8 mouse cellular contexts compared by ENCODE assay signal in genomic region chr2:32693282-32693681, GRCm38 (mm10). TPM values are rescaled to one million over a fixed set of nuclear protein-coding genes. Genes with fewer than 3 reads are reported as not detected.
DNase-seq lines count a peak whose midpoint lies in the region; ATAC-seq and TF ChIP-seq lines count a peak whose summit lies in the region.

No protein-coding gene starts in this region.

- TF ChIP-seq POLR2A in heart, adult 2 months (IDR thresholded peaks at IDR 0.05; ENCODE audit: insufficient read depth, low read depth, low read length): no peak
- no peak for TF ChIP-seq POLR2A in bone marrow, adult 2 months (IDR thresholded peaks at IDR 0.05; ENCODE audit: borderline replicate concordance, control insufficient read depth, low read depth, low read length)

- no peaks in the 10 kb centered on the region for H3K27me3 ChIP-seq in heart, adult 2 months (ENCODE audit: control insufficient read depth, insufficient read depth, low read length)
- no peaks in the 10 kb centered on the region for H3K27me3 ChIP-seq in hindbrain, embryonic 15.5 days
- H3K27me3 ChIP-seq in liver, embryonic 13.5 days: no peaks in the 10 kb centered on the region
- H3K27me3 ChIP-seq in stomach, embryonic 16.5 days (ENCODE audit: control insufficient read depth, insufficient read depth, low read length): no peaks in the 10 kb centered on the region

- no peaks in the 10 kb centered on the region for H3K9me3 ChIP-seq in hindbrain, embryonic 15.5 days
- H3K9me3 ChIP-seq in liver, embryonic 13.5 days (replicated peaks): no peaks in the 10 kb centered on the region
- H3K9me3 ChIP-seq in stomach, embryonic 16.5 days (replicated peaks; ENCODE audit: control insufficient read depth, low read length): no peaks in the 10 kb centered on the region

- intact Hi-C loops in heart, adult 2 months (cut with DNase I): no loop called here

- peak overlapping the region; percentile 84 for H3K27ac ChIP-seq in heart, adult 2 months
- H3K27ac ChIP-seq in bone marrow, adult 2 months (ENCODE audit: control insufficient read depth, insufficient read depth, low read depth, low read length, poor library complexity): no peak overlapping the region
- H3K27ac ChIP-seq in hindbrain, embryonic 15.5 days (replicated peaks): 0 out of 2 replicates have a peak overlapping the region, but pooled peaks have one; percentile 82
- peak overlapping the region; percentile 80 for H3K27ac ChIP-seq in liver, embryonic 13.5 days
- peak overlapping the region; percentile 77 for H3K27ac ChIP-seq in stomach, embryonic 16.5 days (ENCODE audit: low read length)

- no peak for DNase-seq in heart, adult 2 months
- no peak for DNase-seq in heart, adult 9 months (ENCODE audit: low spot score in 2 of 2)
- no peak for DNase-seq in liver, embryonic 13.5 days
- no peak for DNase-seq in ovary, postnatal 14 days (ENCODE audit: low spot score)
- no peak for DNase-seq in embryo, embryonic 9.5 days (ENCODE audit: extremely low spot score)

- TF ChIP-seq CTCF in heart, adult 2 months (IDR thresholded peaks at IDR 0.05): no peak
- TF ChIP-seq CTCF in bone marrow, adult 2 months (IDR thresholded peaks at IDR 0.05; ENCODE audit: control insufficient read depth, insufficient read depth, low read length): no peak

- H3K36me3 ChIP-seq in heart, adult 2 months (ENCODE audit: control insufficient read depth, insufficient read depth, low read length): no peaks in the 10 kb centered on the region
- H3K36me3 ChIP-seq in hindbrain, embryonic 15.5 days: no peaks in the 10 kb centered on the region
- H3K36me3 ChIP-seq in liver, embryonic 13.5 days: peaks cover 7% of the 10 kb centered on the region; the same call in 1 of the 2 replicates
- H3K36me3 ChIP-seq in stomach, embryonic 16.5 days (ENCODE audit: control insufficient read depth, insufficient read depth, low read length): no peaks in the 10 kb centered on the region

- H3K79me2 ChIP-seq in heart, adult 2 months (replicated peaks; ENCODE audit: control insufficient read depth, insufficient read depth, low read length): no peaks in the 10 kb centered on the region

- peak overlapping the region; percentile 95 for H3K4me3 ChIP-seq in heart, adult 2 months
- H3K4me3 ChIP-seq in bone marrow, adult 2 months (replicated peaks; ENCODE audit: control insufficient read depth, low read depth, low read length): peak overlapping the region; percentile 67
- peak overlapping the region; percentile 72 for H3K4me3 ChIP-seq in hindbrain, embryonic 15.5 days
- peak overlapping the region; percentile 82 for H3K4me3 ChIP-seq in liver, embryonic 13.5 days (replicated peaks)
- peak overlapping the region; percentile 85 for H3K4me3 ChIP-seq in stomach, embryonic 16.5 days (replicated peaks; ENCODE audit: low read length)

- 17% methylated on average over 7 of the region's 7 CpGs for whole genome bisulfite sequencing in heart, adult 2 months
- 3% methylated on average over 7 of the region's 7 CpGs for WGBS in bone marrow, adult 2 months
- WGBS in hindbrain, embryonic 15.5 days: 22% methylated on average over 7 of the region's 7 CpGs
- WGBS in liver, embryonic 13.5 days (ENCODE audit: insufficient replicate concordance): 12% methylated on average over 7 of the region's 7 CpGs
- WGBS in stomach, embryonic 16.5 days: 8% methylated on average over 7 of the region's 7 CpGs

- no peak; the same call in 1 of the 2 replicates for ATAC-seq in hindbrain, embryonic 15.5 days (ENCODE audit: low FRiP score, low read depth)
- no peak for ATAC-seq in liver, embryonic 13.5 days (ENCODE audit: low read depth)
- no peak for ATAC-seq in stomach, embryonic 16.5 days (ENCODE audit: insufficient read depth, low FRiP score)

- H3K4me1 ChIP-seq in heart, adult 2 months (ENCODE audit: control insufficient read depth, insufficient read depth, low read length): peaks cover 3% of the 10 kb centered on the region
- no peaks in the 10 kb centered on the region; the same call in 1 of the 2 replicates for H3K4me1 ChIP-seq in bone marrow, adult 2 months (ENCODE audit: control insufficient read depth, insufficient read depth, low read length)
- peaks cover 23% of the 10 kb centered on the region for H3K4me1 ChIP-seq in hindbrain, embryonic 15.5 days (replicated peaks)
- peaks cover 52% of the 10 kb centered on the region for H3K4me1 ChIP-seq in liver, embryonic 13.5 days (replicated peaks)
- H3K4me1 ChIP-seq in stomach, embryonic 16.5 days (ENCODE audit: control insufficient read depth, insufficient read depth, low read length): peaks cover 21% of the 10 kb centered on the region

- H3K9ac ChIP-seq in heart, adult 2 months (ENCODE audit: low read depth, low read length): peak overlapping the region; percentile 87
- peak overlapping the region; percentile 74 for H3K9ac ChIP-seq in hindbrain, embryonic 15.5 days
- peak overlapping the region; percentile 90 for H3K9ac ChIP-seq in liver, embryonic 13.5 days
- peak overlapping the region; percentile 91 for H3K9ac ChIP-seq in stomach, embryonic 16.5 days (ENCODE audit: low read length)

- no peak for TF ChIP-seq EP300 in heart, adult 2 months (IDR thresholded peaks at IDR 0.05; ENCODE audit: insufficient read depth, low read depth, low read length)

- peak overlapping the region; percentile 68 for H3K4me2 ChIP-seq in hindbrain, embryonic 15.5 days
- H3K4me2 ChIP-seq in liver, embryonic 13.5 days: peak overlapping the region; percentile 98
- H3K4me2 ChIP-seq in stomach, embryonic 16.5 days (ENCODE audit: low read depth, low read length): peak overlapping the region; percentile 93

RNA-seq across cellular contexts. Expression of gene Fpgs, which starts 10.7 kb away (rescaled TPM):
- 1 to 10 TPM; 4.6 to 5.7 TPM for total RNA-seq in heart, adult 2 months (2021)
- 17.8 and 18.0 TPM in 2 replicates for polyA plus RNA-seq in heart, adult 2 months (2012; rRNA removed)
- polyA plus RNA-seq in bone marrow, adult 2 months (2011; ENCODE audit: insufficient read depth, insufficient read length, low replicate concordance, missing spikeins): 14.9 and 24.4 TPM in 2 replicates
- 20.4 and 22.7 TPM in 2 replicates for polyA plus RNA-seq in hindbrain, embryonic 15.5 days (2015; fragmentation: Nextera tagmentation; extraction: Ambion mirVana)
- polyA plus RNA-seq in liver, embryonic 13.5 days (2015; fragmentation: Nextera tagmentation; extraction: Ambion mirVana): 31.1 and 32.9 TPM in 2 replicates
- polyA plus RNA-seq in stomach, embryonic 16.5 days (2015; fragmentation: Nextera tagmentation; extraction: Ambion mirVana): 28.3 and 30.6 TPM in 2 replicates

RNA-seq across cellular contexts. Expression of gene Cdk9, which starts 19.6 kb away (rescaled TPM):
- total RNA-seq in heart, adult 2 months (2021): 10 to 100 TPM; 21.0 to 25.3 TPM
- polyA plus RNA-seq in heart, adult 2 months (2012; rRNA removed): 42.3 and 49.3 TPM in 2 replicates
- polyA plus RNA-seq in bone marrow, adult 2 months (2011; ENCODE audit: insufficient read depth, insufficient read length, low replicate concordance, missing spikeins): 105 and 154 TPM in 2 replicates
- 69.0 and 73.4 TPM in 2 replicates for polyA plus RNA-seq in hindbrain, embryonic 15.5 days (2015; fragmentation: Nextera tagmentation; extraction: Ambion mirVana)
- polyA plus RNA-seq in liver, embryonic 13.5 days (2015; fragmentation: Nextera tagmentation; extraction: Ambion mirVana): 60.4 TPM in 2 replicates
- polyA plus RNA-seq in stomach, embryonic 16.5 days (2015; fragmentation: Nextera tagmentation; extraction: Ambion mirVana): 71.9 and 82.7 TPM in 2 replicates

RNA-seq across cellular contexts. Expression of gene Sh2d3c, which starts 27.6 kb away (rescaled TPM):
- total RNA-seq in heart, adult 2 months (2021): 10 to 100 TPM; 27.1 to 28.9 TPM
- polyA plus RNA-seq in heart, adult 2 months (2012; rRNA removed): 38.7 and 52.8 TPM in 2 replicates
- 23.3 and 51.8 TPM in 2 replicates for polyA plus RNA-seq in bone marrow, adult 2 months (2011; ENCODE audit: insufficient read depth, insufficient read length, low replicate concordance, missing spikeins)
- 50.1 and 53.3 TPM in 2 replicates for polyA plus RNA-seq in hindbrain, embryonic 15.5 days (2015; fragmentation: Nextera tagmentation; extraction: Ambion mirVana)
- polyA plus RNA-seq in liver, embryonic 13.5 days (2015; fragmentation: Nextera tagmentation; extraction: Ambion mirVana): 5.4 and 5.6 TPM in 2 replicates
- polyA plus RNA-seq in stomach, embryonic 16.5 days (2015; fragmentation: Nextera tagmentation; extraction: Ambion mirVana): 26.8 and 27.4 TPM in 2 replicates

RNA-seq across cellular contexts. Expression of gene Eng, which starts 46.9 kb away (rescaled TPM):
- total RNA-seq in heart, adult 2 months (2021): 100 to 1,000 TPM; 113 to 122 TPM
- polyA plus RNA-seq in heart, adult 2 months (2012; rRNA removed): 230 and 239 TPM in 2 replicates
- polyA plus RNA-seq in bone marrow, adult 2 months (2011; ENCODE audit: insufficient read depth, insufficient read length, low replicate concordance, missing spikeins): 8.4 and 11.3 TPM in 2 replicates
- polyA plus RNA-seq in hindbrain, embryonic 15.5 days (2015; fragmentation: Nextera tagmentation; extraction: Ambion mirVana): 29.2 and 33.9 TPM in 2 replicates
- polyA plus RNA-seq in liver, embryonic 13.5 days (2015; fragmentation: Nextera tagmentation; extraction: Ambion mirVana): 20.6 and 23.4 TPM in 2 replicates
- polyA plus RNA-seq in stomach, embryonic 16.5 days (2015; fragmentation: Nextera tagmentation; extraction: Ambion mirVana): 63.6 and 64.5 TPM in 2 replicates

RNA-seq across cellular contexts. Expression of gene 6330409D20Rik, which starts 47.5 kb away (rescaled TPM):
- total RNA-seq in heart, adult 2 months (2021): not detected
- not detected in 2 replicates for polyA plus RNA-seq in heart, adult 2 months (2012; rRNA removed)
- not detected in 2 replicates for polyA plus RNA-seq in bone marrow, adult 2 months (2011; ENCODE audit: insufficient read depth, insufficient read length, low replicate concordance, missing spikeins)
- 3.4 and 3.5 TPM in 2 replicates for polyA plus RNA-seq in hindbrain, embryonic 15.5 days (2015; fragmentation: Nextera tagmentation; extraction: Ambion mirVana)
- polyA plus RNA-seq in liver, embryonic 13.5 days (2015; fragmentation: Nextera tagmentation; extraction: Ambion mirVana): 0.15 TPM in 1 of 2 replicates, not detected in the other
- 0.20 and 0.28 TPM in 2 replicates for polyA plus RNA-seq in stomach, embryonic 16.5 days (2015; fragmentation: Nextera tagmentation; extraction: Ambion mirVana)
